Mouse (Mus musculus) lung, postnatal 0 days (tissue): ENCODE data around the gene Csgalnact2.

Source experiments
- CTCF ChIP-seq: IDR thresholded peaks from 2 replicates; pipeline ENCODE4 v1.5.1; 2016; ENCODE audit warnings: antibody characterized with exemption, mild to moderate bottlenecking
- EP300 ChIP-seq: IDR thresholded peaks from 2 replicates; pipeline ENCODE4 v1.6.1; 2016; ENCODE audit warnings: antibody characterized with exemption, mild to moderate bottlenecking, control low read depth

DNA sequence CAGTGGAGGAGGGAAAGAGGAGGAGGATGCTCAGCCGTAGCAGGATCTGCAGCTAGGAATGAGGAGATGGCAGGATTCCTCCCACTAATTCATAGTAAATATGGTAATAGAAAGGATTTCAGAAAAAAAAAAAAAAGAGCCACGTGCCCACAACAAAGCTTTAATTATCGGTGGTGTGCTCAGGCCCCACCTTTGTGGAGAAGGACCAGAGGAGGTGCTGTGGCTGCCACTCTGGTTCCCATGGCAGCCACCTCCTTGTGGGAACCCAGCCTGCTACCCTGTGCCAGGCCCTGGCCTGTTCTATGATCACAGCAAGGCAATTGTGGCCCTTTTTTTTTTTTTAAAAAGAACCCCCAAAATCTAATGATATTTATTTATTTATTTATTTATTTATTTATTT lies 67.5 kb downstream of the Csgalnact2 start:
- TF ChIP-seq EP300: no peak
- no peak for TF ChIP-seq CTCF
